Mouse (Mus musculus) hindbrain, embryonic 15.5 days (tissue): ENCODE data around the gene Asb7. TPM values are rescaled to one million over a fixed set of nuclear protein-coding genes. Genes with fewer than 3 reads are reported as not detected.
A peak's percentile ranks its signal among the peaks of the same experiment; 100 is the strongest.

ENCODE experiments used
- ATAC-seq: fragments of 200-750 bp; cut with Nextera tagmentation; 2 replicates; pipeline ENCODE4 v1.8.0; 2017; ENCODE audit warnings: low read depth, moderate number of reproducible peaks, moderate TSS enrichment; ENCODE audit not compliant: low FRiP score
- H3K27ac ChIP-seq: fragments of 300-500 bp; sonication (generic); replicated peaks from 2 replicates; pipeline ENCODE4 v1.5.1; 2015; ENCODE audit warnings: mild to moderate bottlenecking, inconsistent platforms
- H3K27me3 ChIP-seq: fragments of 300-500 bp; sonication (generic); 2 replicates; pipeline ENCODE4 v1.6.1; 2015; ENCODE audit warnings: control low read depth, inconsistent platforms
- H3K36me3 ChIP-seq: fragments of 300-500 bp; sonication (generic); 2 replicates; pipeline ENCODE4 v1.6.1; 2015; ENCODE audit warnings: control low read depth, inconsistent platforms
- H3K4me1 ChIP-seq: fragments of 300-500 bp; sonication (generic); replicated peaks from 2 replicates; pipeline ENCODE4 v1.6.1; 2015; ENCODE audit warnings: control low read depth, inconsistent platforms
- H3K4me2 ChIP-seq: fragments of 300-500 bp; sonication (generic); 2 replicates; pipeline ENCODE4 v1.6.1; 2015; ENCODE audit warnings: moderate library complexity, mild to moderate bottlenecking, inconsistent platforms
- H3K4me3 ChIP-seq: fragments of 300-500 bp; sonication (generic); 2 replicates; pipeline ENCODE4 v1.5.1; 2015; ENCODE audit warnings: mild to moderate bottlenecking, inconsistent platforms
- H3K9ac ChIP-seq: fragments of 300-500 bp; sonication (generic); 2 replicates; pipeline ENCODE4 v1.6.1; 2015; ENCODE audit warnings: inconsistent platforms
- H3K9me3 ChIP-seq: fragments of 300-500 bp; sonication (generic); 2 replicates; pipeline ENCODE4 v1.6.1; 2016; ENCODE audit warnings: control low read depth, inconsistent platforms
- WGBS: fragments of 180-500 bp; shearing (Covaris S2); methylation state at CpG from one replicate; pipeline ENCODE4 v1.1.7; 2015; 5-methylcytosine and 5-hydroxymethylcytosine counted together
- polyA plus RNA-seq: library from polyadenylated mRNA; unstranded; fragments of >200 nt; fragmentation: Nextera tagmentation; extraction: Ambion mirVana; gene quantifications from 2 replicates; pipeline ENCODE4 v1.2.1, GENCODE M21; 2015

The Asb7 gene
- 14.1 and 16.6 TPM in 2 replicates for polyA plus RNA-seq

- Histone ChIP-seq H3K4me1 (peaks cover 20% of the 10 kb centered on the region), H3K9ac (peak within 1 kb of the TSS; percentile 84), H3K36me3 (peaks cover 2% of the 10 kb centered on the region), H3K4me3 (peak within 1 kb of the TSS; percentile 58), H3K4me2 (peak within 1 kb of the TSS; percentile 83), H3K27me3 (no peaks in the 10 kb centered on the region), H3K9me3 (no peaks in the 10 kb centered on the region), H3K27ac (peak within 1 kb of the TSS; percentile 91)
- WGBS, result 0% methylated on average over 17 of the region's 18 CpGs
- no peak; the same call in 1 of the 2 replicates for ATAC-seq
These were observed at the start of gene Asb7 for GRCm38 (mm10) chr7:66689294-66689619. Gene Asb7 (minus strand): TSS chr7:66689596.

- Histone ChIP-seq H3K36me3 (no peaks in the 10 kb centered on the region), H3K4me3 (no peak overlapping the region), H3K27me3 (no peaks in the 10 kb centered on the region), H3K4me2 (no peak overlapping the region), H3K27ac (no peak overlapping the region), H3K4me1 (0 out of 2 replicates have a peak, but pooled peaks cover 2% of the 10 kb centered on the region), H3K9ac (no peak overlapping the region), H3K9me3 (no peaks in the 10 kb centered on the region)
- WGBS, result 96% methylated on average over 4 of the region's 4 CpGs
- no peak for ATAC-seq
These were observed 48.0 kb upstream of the Asb7 start for GRCm38 (mm10) chr7:66737418-66737817.

- Histone ChIP-seq H3K4me2 (no peak overlapping the region), H3K9me3 (no peaks in the 10 kb centered on the region), H3K4me3 (no peak overlapping the region), H3K27ac (no peak overlapping the region), H3K27me3 (no peaks in the 10 kb centered on the region), H3K36me3 (no peaks in the 10 kb centered on the region), H3K9ac (no peak overlapping the region), H3K4me1 (no peaks in the 10 kb centered on the region)
- ATAC-seq, result no peak
- WGBS, result 91% methylated on average over 6 of the region's 6 CpGs
These were observed 45.6 kb upstream of the Asb7 start for GRCm38 (mm10) chr7:66734993-66735392.

- 92% methylated on average over 4 of the region's 4 CpGs for WGBS
- no peak overlapping the region for H3K4me3 ChIP-seq
- H3K9ac ChIP-seq, result no peak overlapping the region
- no peaks in the 10 kb centered on the region for H3K27me3 ChIP-seq
- H3K4me1 ChIP-seq, result no peaks in the 10 kb centered on the region
- H3K4me2 ChIP-seq, result no peak overlapping the region
- no peaks in the 10 kb centered on the region for H3K36me3 ChIP-seq
- no peaks in the 10 kb centered on the region for H3K9me3 ChIP-seq
- no peak overlapping the region for H3K27ac ChIP-seq
- ATAC-seq, result no peak
These were observed 45.1 kb upstream of the Asb7 start for GRCm38 (mm10) chr7:66734466-66734865.

- no peaks in the 10 kb centered on the region for H3K27me3 ChIP-seq
- no peak for ATAC-seq
- no peak overlapping the region for H3K4me3 ChIP-seq
- no peak overlapping the region for H3K27ac ChIP-seq
- no peak overlapping the region for H3K4me2 ChIP-seq
- 94% methylated on average over 11 of the region's 11 CpGs for WGBS
- no peaks in the 10 kb centered on the region for H3K9me3 ChIP-seq
- H3K4me1 ChIP-seq, result no peaks in the 10 kb centered on the region
- no peaks in the 10 kb centered on the region for H3K36me3 ChIP-seq
- no peak overlapping the region for H3K9ac ChIP-seq
These were observed 44.5 kb upstream of the Asb7 start for GRCm38 (mm10) chr7:66733882-66734281.

GRCm38 (mm10) chr7:66733431-66733830 lies 44.0 kb upstream of the Asb7 start:
- no peak overlapping the region for H3K27ac ChIP-seq
- H3K4me1 ChIP-seq, result no peaks in the 10 kb centered on the region
- no peak overlapping the region for H3K4me2 ChIP-seq
- no peaks in the 10 kb centered on the region for H3K36me3 ChIP-seq
- no peak overlapping the region for H3K9ac ChIP-seq
- no peaks in the 10 kb centered on the region for H3K27me3 ChIP-seq
- no peak for ATAC-seq
- 97% methylated on average over 17 of the region's 17 CpGs for WGBS
- H3K9me3 ChIP-seq, result no peaks in the 10 kb centered on the region
- H3K4me3 ChIP-seq, result no peak overlapping the region

- Histone ChIP-seq H3K9ac (no peak overlapping the region), H3K27me3 (no peaks in the 10 kb centered on the region), H3K4me3 (no peak overlapping the region), H3K4me2 (no peak overlapping the region), H3K27ac (no peak overlapping the region), H3K36me3 (no peaks in the 10 kb centered on the region), H3K4me1 (no peaks in the 10 kb centered on the region), H3K9me3 (no peaks in the 10 kb centered on the region)
- 89% methylated on average over 2 of the region's 2 CpGs for WGBS
- no peak for ATAC-seq
These were observed 39.8 kb upstream of the Asb7 start for GRCm38 (mm10) chr7:66729232-66729631.

GRCm38 (mm10) chr7:66728072-66728471 lies 38.7 kb upstream of the Asb7 start:
- H3K27ac ChIP-seq, result no peak overlapping the region
- H3K27me3 ChIP-seq, result no peaks in the 10 kb centered on the region
- no peaks in the 10 kb centered on the region for H3K9me3 ChIP-seq
- H3K4me3 ChIP-seq, result no peak overlapping the region
- no peaks in the 10 kb centered on the region for H3K4me1 ChIP-seq
- no peak overlapping the region for H3K4me2 ChIP-seq
- ATAC-seq, result no peak
- no peaks in the 10 kb centered on the region for H3K36me3 ChIP-seq
- 93% methylated on average over 6 of the region's 6 CpGs for WGBS
- H3K9ac ChIP-seq, result no peak overlapping the region

GRCm38 (mm10) chr7:66724954-66725353 lies 35.6 kb upstream of the Asb7 start:
- H3K4me3 ChIP-seq, result no peak overlapping the region
- no peaks in the 10 kb centered on the region for H3K27me3 ChIP-seq
- ATAC-seq, result no peak
- 92% methylated on average over 6 of the region's 6 CpGs for WGBS
- peaks cover 6% of the 10 kb centered on the region; the same call in 1 of the 2 replicates for H3K36me3 ChIP-seq
- H3K4me1 ChIP-seq, result no peaks in the 10 kb centered on the region
- no peak overlapping the region for H3K9ac ChIP-seq
- H3K27ac ChIP-seq, result no peak overlapping the region
- no peaks in the 10 kb centered on the region for H3K9me3 ChIP-seq
- no peak overlapping the region for H3K4me2 ChIP-seq

GRCm38 (mm10) chr7:66724514-66724913 lies 35.1 kb upstream of the Asb7 start:
- Histone ChIP-seq H3K36me3 (peaks cover 6% of the 10 kb centered on the region; the same call in 1 of the 2 replicates), H3K9ac (no peak overlapping the region), H3K4me3 (no peak overlapping the region), H3K27ac (no peak overlapping the region), H3K4me2 (no peak overlapping the region), H3K27me3 (no peaks in the 10 kb centered on the region), H3K9me3 (no peaks in the 10 kb centered on the region; the same call in 1 of the 2 replicates), H3K4me1 (no peaks in the 10 kb centered on the region)
- ATAC-seq, result no peak
- 64% methylated on average over 4 of the region's 4 CpGs for WGBS

- ATAC-seq, result no peak
- Histone ChIP-seq H3K9me3 (no peaks in the 10 kb centered on the region), H3K9ac (no peak overlapping the region), H3K4me1 (no peaks in the 10 kb centered on the region), H3K27ac (no peak overlapping the region), H3K27me3 (no peaks in the 10 kb centered on the region), H3K36me3 (peaks cover 35% of the 10 kb centered on the region; the same call in 1 of the 2 replicates), H3K4me3 (no peak overlapping the region), H3K4me2 (no peak overlapping the region)
- WGBS, result 71% methylated on average over 2 of the region's 2 CpGs
These were observed 21.8 kb upstream of the Asb7 start for GRCm38 (mm10) chr7:66711166-66711565.

- ATAC-seq, result no peak
- H3K4me3 ChIP-seq, result no peak overlapping the region
- no peak overlapping the region for H3K9ac ChIP-seq
- H3K4me2 ChIP-seq, result no peak overlapping the region
- no peaks in the 10 kb centered on the region for H3K27me3 ChIP-seq
- H3K36me3 ChIP-seq, result peaks cover 11% of the 10 kb centered on the region; the same call in 1 of the 2 replicates
- no peaks in the 10 kb centered on the region for H3K9me3 ChIP-seq
- WGBS, result 95% methylated on average over 3 of the region's 3 CpGs
- H3K27ac ChIP-seq, result no peak overlapping the region
- no peaks in the 10 kb centered on the region for H3K4me1 ChIP-seq
These were observed 15.2 kb upstream of the Asb7 start for GRCm38 (mm10) chr7:66704631-66705030.

GRCm38 (mm10) chr7:66702721-66703120 lies 13.3 kb upstream of the Asb7 start:
- H3K4me2 ChIP-seq, result no peak overlapping the region
- 94% methylated on average over 7 of the region's 7 CpGs for WGBS
- ATAC-seq, result no peak
- H3K27ac ChIP-seq, result no peak overlapping the region
- no peaks in the 10 kb centered on the region for H3K9me3 ChIP-seq
- no peak overlapping the region for H3K9ac ChIP-seq
- no peak overlapping the region for H3K4me3 ChIP-seq
- no peaks in the 10 kb centered on the region for H3K27me3 ChIP-seq
- no peaks in the 10 kb centered on the region for H3K4me1 ChIP-seq
- H3K36me3 ChIP-seq, result peaks cover 12% of the 10 kb centered on the region; the same call in 1 of the 2 replicates
